In the genomic region with DNA sequence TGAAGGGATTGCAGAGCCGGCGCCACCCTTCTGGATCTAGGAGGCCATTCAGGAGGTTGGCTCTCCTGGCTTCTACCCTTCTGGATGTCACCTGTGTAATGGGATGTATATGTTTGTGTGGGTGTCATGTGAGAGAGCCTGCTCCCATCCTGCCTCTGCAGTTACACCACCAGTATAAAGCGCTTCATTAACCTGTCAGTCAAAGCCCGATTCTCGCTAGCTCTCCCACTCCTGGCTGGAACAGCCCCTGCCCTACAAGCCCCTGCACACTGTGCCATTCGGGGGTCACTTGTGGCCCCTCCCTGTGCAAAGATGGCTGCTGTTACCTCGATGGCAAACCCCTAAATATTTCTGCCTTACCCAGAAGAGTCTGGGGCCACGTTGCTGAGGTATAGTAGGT, we compare ENCODE assay signal across 24 mouse cellular contexts.
DNase-seq lines count a peak whose midpoint lies in the region; ATAC-seq and TF ChIP-seq lines count a peak whose summit lies in the region.
"Had no signal": no experiment of that assay in that cellular context is flagged by ENCODE, and none has a peak within 500 bp of the region (broad histone marks: within the 10 kb centered on the region; RNA-seq: fewer than 3 reads in every experiment).

No protein-coding gene starts in this region.

- H3K27me3 ChIP-seq in forebrain, embryonic 14.5 days (replicated peaks; ENCODE audit: control insufficient read depth, insufficient read depth, low read length) = peaks cover 89% of the 10 kb centered on the region
- peaks cover 79% of the 10 kb centered on the region for H3K27me3 ChIP-seq in forebrain, embryonic 11.5 days (ENCODE audit: control insufficient read depth, insufficient read depth, low read length)
- peaks cover 94% of the 10 kb centered on the region for H3K27me3 ChIP-seq in hindbrain, embryonic 14.5 days (ENCODE audit: control insufficient read depth, insufficient read depth, low read length)
- H3K27me3 ChIP-seq in hindbrain, embryonic 16.5 days (replicated peaks; ENCODE audit: control insufficient read depth, insufficient read depth, low read length) = peaks cover 50% of the 10 kb centered on the region
- H3K27me3 ChIP-seq in kidney, embryonic 15.5 days = peaks cover 92% of the 10 kb centered on the region
- peaks cover 55% of the 10 kb centered on the region for H3K27me3 ChIP-seq in kidney, postnatal 0 days (ENCODE audit: insufficient read depth, low read length)

- H3K36me3 ChIP-seq in forebrain, embryonic 14.5 days (ENCODE audit: control insufficient read depth, insufficient read depth, low read length) = no peaks in the 10 kb centered on the region
- no peaks in the 10 kb centered on the region for H3K36me3 ChIP-seq in forebrain, embryonic 11.5 days (ENCODE audit: control insufficient read depth, insufficient read depth, low read length)
- no peaks in the 10 kb centered on the region for H3K36me3 ChIP-seq in hindbrain, embryonic 14.5 days (replicated peaks; ENCODE audit: control insufficient read depth, insufficient read depth)
- no peaks in the 10 kb centered on the region for H3K36me3 ChIP-seq in hindbrain, embryonic 16.5 days (ENCODE audit: control insufficient read depth, insufficient read depth, low read length)
- no peaks in the 10 kb centered on the region for H3K36me3 ChIP-seq in kidney, embryonic 15.5 days
- H3K36me3 ChIP-seq in kidney, postnatal 0 days (ENCODE audit: insufficient read depth, low read length) = no peaks in the 10 kb centered on the region
- H3K36me3 ChIP-seq: embryonic facial prominence, embryonic 10.5 days; embryonic facial prominence, embryonic 12.5 days; G1E had no signal

- peak; percentile 24; the same call in 1 of the 2 replicates for ATAC-seq in forebrain, embryonic 14.5 days
- no peak for ATAC-seq in forebrain, embryonic 11.5 days (replicated peaks; ENCODE audit: low FRiP score)
- ATAC-seq in hindbrain, embryonic 14.5 days (ENCODE audit: low FRiP score) = peak; percentile 28; the same call in 1 of the 2 replicates
- ATAC-seq in hindbrain, embryonic 16.5 days = no peak
- ATAC-seq in kidney, embryonic 15.5 days (replicated peaks; ENCODE audit: low FRiP score) = peak; percentile 83
- peak; percentile 38; the same call in 1 of the 2 replicates for ATAC-seq in kidney, postnatal 0 days (replicated peaks; ENCODE audit: low FRiP score, low read depth)
- ATAC-seq: activated CD4-positive, CD25-positive, alpha-beta regulatory T cell, adult 4 months; CD4-positive, CD25-positive, alpha-beta regulatory T cell, adult 4 months; Patski had no signal

- peaks cover 5% of the 10 kb centered on the region for H3K4me1 ChIP-seq in forebrain, embryonic 14.5 days (ENCODE audit: control insufficient read depth, insufficient read depth, low read length)
- peaks cover 7% of the 10 kb centered on the region for H3K4me1 ChIP-seq in forebrain, embryonic 11.5 days (replicated peaks; ENCODE audit: control insufficient read depth, insufficient read depth, low read length)
- H3K4me1 ChIP-seq in hindbrain, embryonic 14.5 days (replicated peaks; ENCODE audit: control insufficient read depth, insufficient read depth, low read length) = peaks cover 9% of the 10 kb centered on the region
- peaks cover 8% of the 10 kb centered on the region for H3K4me1 ChIP-seq in hindbrain, embryonic 16.5 days (ENCODE audit: control insufficient read depth, insufficient read depth, low read depth, low read length)
- peaks cover 55% of the 10 kb centered on the region for H3K4me1 ChIP-seq in kidney, embryonic 15.5 days
- H3K4me1 ChIP-seq in kidney, postnatal 0 days (replicated peaks; ENCODE audit: insufficient read depth, low read length) = peaks cover 4% of the 10 kb centered on the region; the same call in 1 of the 2 replicates

- 40% methylated on average over 8 of the region's 8 CpGs for WGBS in forebrain, embryonic 14.5 days
- 57% methylated on average over 8 of the region's 8 CpGs for WGBS in forebrain, embryonic 11.5 days
- 59% methylated on average over 8 of the region's 8 CpGs for WGBS in hindbrain, embryonic 14.5 days
- 63% methylated on average over 8 of the region's 8 CpGs for WGBS in hindbrain, embryonic 16.5 days
- WGBS in kidney, embryonic 15.5 days = 26% methylated on average over 8 of the region's 8 CpGs
- WGBS in kidney, postnatal 0 days = 26% methylated on average over 8 of the region's 8 CpGs

- no peak overlapping the region for H3K4me3 ChIP-seq in forebrain, embryonic 14.5 days (ENCODE audit: low read depth, low read length)
- H3K4me3 ChIP-seq in forebrain, embryonic 11.5 days (ENCODE audit: low read depth, low read length) = no peak overlapping the region
- no peak overlapping the region for H3K4me3 ChIP-seq in hindbrain, embryonic 14.5 days (replicated peaks; ENCODE audit: low read length)
- no peak overlapping the region for H3K4me3 ChIP-seq in hindbrain, embryonic 16.5 days (ENCODE audit: low read length)
- no peak overlapping the region for H3K4me3 ChIP-seq in kidney, embryonic 15.5 days (replicated peaks)
- no peak overlapping the region for H3K4me3 ChIP-seq in kidney, postnatal 0 days (replicated peaks; ENCODE audit: low read depth, low read length)
- H3K4me3 ChIP-seq: embryonic facial prominence, embryonic 12.5 days; forebrain, embryonic 13.5 days had no signal

- H3K9ac ChIP-seq in forebrain, embryonic 14.5 days (ENCODE audit: low read length) = no peak overlapping the region
- H3K9ac ChIP-seq in forebrain, embryonic 11.5 days (ENCODE audit: low read length) = no peak overlapping the region
- no peak overlapping the region for H3K9ac ChIP-seq in hindbrain, embryonic 14.5 days
- no peak overlapping the region for H3K9ac ChIP-seq in hindbrain, embryonic 16.5 days (ENCODE audit: low read depth, low read length)
- no peak overlapping the region for H3K9ac ChIP-seq in kidney, embryonic 15.5 days
- no peak overlapping the region for H3K9ac ChIP-seq in kidney, postnatal 0 days (ENCODE audit: low read depth, low read length)
- H3K9ac ChIP-seq: embryonic facial prominence, embryonic 12.5 days; forebrain, embryonic 13.5 days; forebrain, postnatal 0 days had no signal

- no peak for TF ChIP-seq CTCF in kidney, postnatal 0 days (IDR thresholded peaks at IDR 0.05; ENCODE audit: low read depth)

- no peak for DNase-seq in forebrain, embryonic 14.5 days (ENCODE audit: low spot score)
- no peak for DNase-seq in forebrain, embryonic 11.5 days (ENCODE audit: low spot score)
- DNase-seq in hindbrain, embryonic 14.5 days (ENCODE audit: low spot score) = no peak
- DNase-seq in kidney, postnatal 14 days = no peak
- DNase-seq in kidney, postnatal 0 days (ENCODE audit: low spot score) = peak; percentile 73
- DNase-seq in kidney, postnatal 25 days = no peak
- DNase-seq: adrenal gland, adult 8-10 months; adrenal gland, postnatal 14 days; adrenal gland, postnatal 36 days; B cell, adult 2 months; cerebellum, adult 11-12 months; cerebellum, adult 2 months; cerebellum, adult 9-10 months; cerebellum, postnatal 25 days had no signal

- H3K9me3 ChIP-seq in forebrain, embryonic 14.5 days (replicated peaks; ENCODE audit: control insufficient read depth, low read length) = no peaks in the 10 kb centered on the region
- no peaks in the 10 kb centered on the region for H3K9me3 ChIP-seq in forebrain, embryonic 11.5 days (ENCODE audit: control insufficient read depth, low read length)
- H3K9me3 ChIP-seq in hindbrain, embryonic 14.5 days (ENCODE audit: control insufficient read depth, low read length) = no peaks in the 10 kb centered on the region
- H3K9me3 ChIP-seq in hindbrain, embryonic 16.5 days (ENCODE audit: control insufficient read depth, low read length) = no peaks in the 10 kb centered on the region
- no peaks in the 10 kb centered on the region for H3K9me3 ChIP-seq in kidney, embryonic 15.5 days (replicated peaks)
- H3K9me3 ChIP-seq in kidney, postnatal 0 days (replicated peaks; ENCODE audit: low read length) = no peaks in the 10 kb centered on the region
- H3K9me3 ChIP-seq: embryonic facial prominence, embryonic 10.5 days; embryonic facial prominence, embryonic 12.5 days; forebrain, embryonic 13.5 days; G1E had no signal

- H3K27ac ChIP-seq in forebrain, embryonic 14.5 days (ENCODE audit: low read depth, low read length) = no peak overlapping the region
- no peak overlapping the region for H3K27ac ChIP-seq in forebrain, embryonic 11.5 days (ENCODE audit: low read depth, low read length)
- no peak overlapping the region for H3K27ac ChIP-seq in hindbrain, embryonic 14.5 days
- no peak overlapping the region for H3K27ac ChIP-seq in hindbrain, embryonic 16.5 days (ENCODE audit: low read depth, low read length)
- peak overlapping the region; percentile 13; the same call in 1 of the 2 replicates for H3K27ac ChIP-seq in kidney, embryonic 15.5 days
- H3K27ac ChIP-seq in kidney, postnatal 0 days = no peak overlapping the region
- H3K27ac ChIP-seq: embryonic facial prominence, embryonic 10.5 days; embryonic facial prominence, embryonic 12.5 days; forebrain, embryonic 13.5 days had no signal

- no peak overlapping the region for H3K4me2 ChIP-seq in forebrain, embryonic 14.5 days (ENCODE audit: low read length)
- no peak overlapping the region for H3K4me2 ChIP-seq in forebrain, embryonic 11.5 days (ENCODE audit: low read depth, low read length, severe bottlenecking)
- no peak overlapping the region for H3K4me2 ChIP-seq in hindbrain, embryonic 14.5 days (replicated peaks)
- H3K4me2 ChIP-seq in hindbrain, embryonic 16.5 days (ENCODE audit: low read length) = no peak overlapping the region
- 0 out of 2 replicates have a peak overlapping the region, but pooled peaks have one; percentile 17 for H3K4me2 ChIP-seq in kidney, embryonic 15.5 days
- no peak overlapping the region for H3K4me2 ChIP-seq in kidney, postnatal 0 days (ENCODE audit: low read length)
- H3K4me2 ChIP-seq: embryonic facial prominence, embryonic 12.5 days had no signal

Comparison
In these comparisons a context has a peak if more than half of its experiments do, and no peak if none do; other contexts are left out.
1. ATAC-seq: peak in forebrain, embryonic 14.5 days (single experiment), hindbrain, embryonic 14.5 days (single experiment), kidney, embryonic 15.5 days (single experiment) and kidney, postnatal 0 days (single experiment); none in forebrain, embryonic 11.5 days (single experiment) and hindbrain, embryonic 16.5 days (single experiment).